Mouse (Mus musculus) urinary bladder, postnatal 25 days (tissue): ENCODE measurements around the gene Ckap5.
"Not testable (repeated sequence)": the region's sequence is repeated elsewhere in the genome, so short reads cannot be mapped to it uniquely, and the experiment has no call there.

Experiments
- DNase-seq: peaks from one replicate; pipeline ENCODE4 v3.0.0; 2022; ENCODE audit warnings: low spot score

The Ckap5 gene

DNA sequence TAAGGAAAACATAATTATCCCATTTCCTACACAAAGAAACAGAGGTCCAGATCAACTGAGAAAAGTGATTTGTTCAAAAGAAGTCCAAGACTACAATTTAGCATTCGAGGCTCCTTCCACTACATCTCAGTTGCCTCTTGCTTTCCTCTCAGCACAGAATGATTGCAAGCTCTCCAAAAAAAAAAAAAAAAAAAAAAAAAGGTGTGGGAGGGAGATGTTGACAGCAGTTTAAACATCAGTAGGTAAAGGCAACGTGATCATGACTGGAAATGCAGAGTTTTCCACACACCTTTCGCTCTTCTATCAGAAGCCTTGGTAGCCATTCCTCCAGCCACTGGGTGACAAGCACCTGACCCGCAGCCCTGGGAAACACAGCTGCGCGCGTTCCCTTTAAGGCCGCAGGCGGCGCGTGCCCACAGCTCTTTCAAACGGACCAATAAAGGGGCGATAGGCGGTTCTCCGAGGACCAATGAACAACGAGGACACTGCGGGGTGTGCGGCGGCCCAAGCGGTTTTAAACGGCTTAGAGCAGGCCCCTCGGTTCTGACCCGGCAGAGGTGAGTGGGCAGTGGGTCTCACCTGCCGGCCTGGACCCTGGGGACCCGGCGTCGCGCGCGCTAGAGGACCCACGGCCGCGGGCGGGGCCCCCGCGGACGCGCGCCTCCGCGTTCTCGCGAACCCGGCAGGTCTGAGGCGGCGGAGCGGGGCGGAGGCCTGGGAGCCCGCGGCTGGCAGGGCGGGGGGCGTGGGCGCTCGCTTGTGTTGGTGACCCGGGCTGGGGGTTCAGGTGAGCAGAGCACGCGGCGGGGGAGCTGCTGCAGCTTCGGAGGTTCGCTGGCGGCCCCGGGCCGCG, at the start of gene Ckap5:
Gene Ckap5, plus strand, starts transcription at position 469 of the 853 bp plus-strand sequence.
- DNase-seq = peak; percentile 86

DNA sequence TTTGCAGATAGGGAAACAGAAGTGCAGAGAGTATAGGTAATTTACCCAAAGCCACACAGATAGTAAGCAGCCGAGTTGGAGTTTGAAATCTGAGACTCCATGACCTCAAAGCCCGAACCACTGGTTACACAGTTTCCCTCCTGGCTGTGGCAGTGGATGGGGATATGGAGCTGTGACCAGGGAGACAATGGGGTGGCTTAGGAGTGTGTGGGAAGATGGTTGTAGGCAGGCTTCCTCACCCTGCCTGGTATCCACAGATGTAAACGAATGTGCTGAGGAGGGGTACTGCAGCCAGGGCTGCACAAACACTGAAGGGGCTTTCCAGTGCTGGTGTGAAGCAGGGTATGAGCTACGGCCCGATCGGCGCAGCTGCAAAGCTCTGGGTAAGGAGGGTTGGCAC, 49.7 kb upstream of the Ckap5 start:
- DNase-seq = no peak

GRCm38 (mm10) chr2:91480399-91480801, 46.2 kb upstream of the Ckap5 start:
- DNase-seq = no peak

GRCm38 (mm10) chr2:91480805-91481514, 45.6 kb upstream of the Ckap5 start:
- DNase-seq = peak; percentile 35

GRCm38 (mm10) chr2:91484698-91485097, 41.9 kb upstream of the Ckap5 start:
- DNase-seq = no peak

GRCm38 (mm10) chr2:91485256-91485655, 41.3 kb upstream of the Ckap5 start:
- DNase-seq = no peak

DNA sequence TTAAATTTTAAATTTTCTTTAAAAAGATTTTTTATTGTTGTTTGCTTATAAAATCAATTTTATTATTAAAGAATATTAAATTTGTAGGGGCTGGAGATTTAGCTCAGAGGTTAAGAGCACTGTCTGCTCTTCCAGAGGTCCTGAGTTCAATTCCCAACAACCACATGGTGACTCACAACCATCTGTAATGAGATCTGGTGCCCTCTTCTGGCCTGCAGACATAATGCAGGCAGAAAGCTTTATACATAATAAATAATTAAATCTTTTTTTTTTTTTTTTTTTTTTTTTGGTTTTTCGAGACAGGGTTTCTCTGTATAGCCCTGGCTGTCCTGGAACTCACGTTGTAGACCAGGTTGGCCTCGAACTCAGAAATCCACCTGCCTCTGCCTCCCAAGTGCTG, 39.3 kb upstream of the Ckap5 start:
- DNase-seq = not testable (repeated sequence)

DNA sequence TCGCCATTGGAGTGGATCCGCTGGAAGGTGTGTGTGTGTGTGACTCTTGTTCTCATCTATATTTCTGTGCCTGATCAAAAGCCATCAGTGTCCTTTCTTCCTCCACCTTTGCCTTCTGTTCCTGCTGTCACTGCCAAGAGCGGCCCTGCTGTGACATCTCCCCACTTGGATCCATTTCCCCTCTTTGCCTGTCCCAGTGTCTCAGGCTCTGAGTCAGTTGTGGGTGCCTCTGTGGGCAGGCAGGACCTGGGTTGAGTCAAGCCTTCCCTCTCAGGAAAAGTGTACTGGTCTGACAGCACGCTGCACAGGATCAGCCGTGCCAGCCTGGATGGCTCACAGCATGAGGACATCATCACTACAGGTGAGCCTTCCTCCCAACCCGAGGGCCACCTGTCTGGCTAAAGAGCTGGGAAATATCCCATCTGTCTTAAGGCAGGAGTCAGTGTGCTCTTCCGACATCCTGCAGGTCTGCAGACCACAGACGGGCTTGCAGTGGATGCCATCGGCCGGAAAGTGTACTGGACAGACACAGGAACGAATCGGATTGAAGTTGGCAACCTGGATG, 34.4 kb upstream of the Ckap5 start:
- DNase-seq = no peak

DNA sequence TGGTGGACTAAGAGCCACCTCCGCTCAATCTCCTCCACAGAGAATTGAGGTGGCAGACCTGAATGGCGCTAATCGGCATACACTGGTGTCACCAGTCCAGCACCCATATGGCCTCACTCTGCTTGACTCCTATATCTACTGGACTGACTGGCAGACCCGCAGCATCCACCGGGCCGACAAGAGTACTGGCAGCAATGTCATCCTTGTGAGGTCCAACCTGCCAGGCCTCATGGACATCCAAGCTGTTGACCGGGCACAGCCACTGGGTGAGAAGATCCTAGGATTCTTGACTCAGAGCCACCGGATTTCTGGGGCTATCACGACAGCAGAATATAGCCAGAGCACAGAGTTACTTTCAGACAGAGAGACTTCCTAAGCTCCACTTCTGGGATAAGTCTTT, 32.6 kb upstream of the Ckap5 start:
- no peak for DNase-seq

DNA sequence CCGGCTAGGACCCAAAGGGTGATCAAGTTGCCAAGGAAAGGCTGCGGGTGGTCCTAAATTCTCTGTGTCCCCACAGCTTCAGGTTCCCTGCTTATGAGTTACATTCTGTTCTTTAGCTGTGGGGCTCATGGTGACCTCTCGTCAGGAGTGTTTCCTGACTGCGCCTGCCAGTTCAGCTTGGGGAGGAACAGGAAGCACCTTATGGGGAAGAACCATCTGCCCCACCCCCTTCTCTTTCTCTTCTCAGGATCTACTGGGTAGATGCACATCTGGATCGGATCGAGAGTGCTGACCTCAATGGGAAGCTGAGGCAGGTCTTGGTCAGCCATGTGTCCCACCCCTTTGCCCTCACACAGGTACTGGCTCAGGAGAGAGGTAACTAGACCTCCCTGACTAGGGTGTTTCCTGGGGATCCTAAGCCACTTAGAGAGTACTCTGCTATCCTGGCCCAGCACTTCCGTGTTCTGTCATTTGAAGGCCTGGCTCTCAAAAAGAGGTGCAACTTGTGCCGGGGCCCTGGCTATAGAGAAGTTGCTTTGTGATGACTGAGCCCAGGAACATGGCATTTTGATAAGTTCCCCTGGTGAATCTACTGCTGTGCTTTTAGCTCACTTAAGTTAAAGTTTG, 28.4 kb upstream of the Ckap5 start:
- DNase-seq = no peak

DNA sequence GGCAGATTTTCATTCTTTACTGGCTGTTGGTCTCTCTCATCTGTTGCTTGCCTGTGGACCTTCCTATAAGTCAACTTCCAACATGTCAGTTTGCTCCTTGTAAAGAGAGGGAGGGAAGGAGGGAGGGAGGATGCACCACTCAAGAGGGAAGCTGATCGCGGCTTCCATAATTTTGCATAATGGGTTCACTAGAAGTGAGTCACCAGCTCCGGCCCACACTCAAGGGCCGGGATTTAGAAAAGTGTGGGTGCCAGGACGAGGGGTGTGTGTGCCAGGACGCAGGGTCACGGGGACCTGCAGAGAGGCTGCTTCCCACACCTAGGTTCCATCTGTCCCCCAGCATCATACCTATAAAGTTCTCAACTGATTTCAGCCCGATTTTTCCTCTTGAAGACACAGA, 18.5 kb upstream of the Ckap5 start:
- DNase-seq = no peak

- DNase-seq = no peak
Observed at GRCm38 (mm10) chr2:91517186-91517585, 9.4 kb upstream of the Ckap5 start.

GRCm38 (mm10) chr2:91527147-91527486, 555 bp downstream of the Ckap5 start:
- DNase-seq = no peak

DNA sequence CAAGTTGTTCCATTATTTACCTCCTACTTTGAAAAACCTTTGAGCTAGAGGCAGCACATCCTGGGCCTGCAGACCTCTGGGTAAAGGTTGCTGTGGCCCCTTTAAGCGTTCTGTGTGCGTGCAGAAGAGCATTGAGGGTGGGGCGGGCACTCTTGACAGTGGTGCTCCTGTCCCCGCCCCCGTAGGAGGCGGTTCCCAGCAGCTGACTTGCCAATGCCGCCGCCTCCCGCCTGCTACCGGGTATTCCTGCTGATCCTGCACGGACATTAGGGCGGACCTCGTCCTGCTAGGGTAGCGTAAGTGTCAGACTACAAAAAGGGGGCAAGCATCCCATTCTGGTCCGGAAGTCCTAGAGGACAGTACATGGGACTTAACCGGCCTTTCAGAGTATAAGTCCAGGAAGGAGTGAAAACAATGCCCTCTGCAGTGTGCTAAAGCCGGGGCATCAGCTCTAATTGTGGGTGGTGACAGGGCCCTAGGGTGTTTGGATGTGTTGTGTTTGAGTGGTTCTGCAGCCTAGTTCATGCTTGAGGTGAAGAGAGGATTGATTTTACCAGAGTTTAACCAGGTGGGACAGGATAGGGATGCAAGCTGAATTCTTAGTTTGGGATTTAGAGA, 11.1 kb downstream of the Ckap5 start:
- DNase-seq = peak; percentile 81

- DNase-seq = no peak
Observed at GRCm38 (mm10) chr2:91568125-91568524, 41.6 kb downstream of the Ckap5 start.

- no peak for DNase-seq
Observed at GRCm38 (mm10) chr2:91580894-91581293, 54.3 kb downstream of the Ckap5 start.

- DNase-seq = no peak
Observed at GRCm38 (mm10) chr2:91586242-91586641, 59.7 kb downstream of the Ckap5 start.

GRCm38 (mm10) chr2:91600475-91600874, 73.9 kb downstream of the Ckap5 start:
- DNase-seq = no peak

DNA sequence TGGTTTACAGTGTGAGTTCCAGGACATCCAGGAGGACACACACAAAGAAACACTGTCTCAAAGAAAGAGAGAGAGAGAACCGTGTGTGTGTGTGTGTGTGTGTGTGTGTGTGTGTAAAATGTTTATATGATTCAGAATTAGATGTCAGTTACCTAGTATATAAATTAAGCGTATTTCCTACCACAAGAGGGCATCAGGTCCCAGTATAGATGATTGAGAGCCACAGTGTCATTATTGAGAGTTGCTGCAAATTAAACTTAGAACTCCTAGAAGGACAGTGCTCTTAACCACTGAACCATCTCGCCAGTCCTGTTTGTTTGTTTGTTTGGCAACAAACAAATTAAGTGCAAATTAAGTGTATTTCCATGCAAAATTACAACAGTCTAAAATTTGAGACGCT, 75.8 kb downstream of the Ckap5 start:
- DNase-seq = no peak

GRCm38 (mm10) chr2:91609370-91609769, 82.8 kb downstream of the Ckap5 start:
- not testable (repeated sequence) for DNase-seq

GRCm38 (mm10) chr2:91622356-91622755, 95.8 kb downstream of the Ckap5 start:
- no peak for DNase-seq

DNA sequence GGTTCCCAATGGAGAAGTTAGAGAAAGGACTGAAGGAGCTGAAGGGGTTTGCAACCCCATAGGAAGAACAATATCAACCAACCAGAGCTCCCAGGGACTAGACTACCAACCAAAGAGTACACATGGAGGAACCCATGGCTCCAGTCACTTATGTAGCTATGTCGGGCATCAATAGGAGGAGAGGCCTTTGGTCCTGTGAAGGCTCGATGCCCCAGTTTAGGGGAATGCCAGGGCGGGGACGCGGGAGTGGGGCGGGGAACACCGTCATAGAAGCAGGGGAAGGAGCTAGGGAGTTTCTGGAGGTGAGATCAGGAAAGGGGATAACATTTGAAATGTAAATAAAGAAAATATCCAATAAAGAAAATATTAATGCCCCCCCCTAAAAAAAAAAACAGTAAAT, 96.8 kb downstream of the Ckap5 start:
- DNase-seq = not testable (repeated sequence)
